Mouse (Mus musculus) cortical plate, adult 2 months (tissue): ENCODE results near the gene Elof1.

Source experiments
- CTCF ChIP-seq: fragments of 200-500 bp; IDR thresholded peaks from 2 replicates; pipeline ENCODE4 v1.5.1; 2011; ENCODE audit warnings: mild to moderate bottlenecking, control low read depth, low read length; ENCODE audit not compliant: insufficient read depth; ENCODE audit errors: extremely low read depth
- POLR2A ChIP-seq: fragments of 200-500 bp; IDR thresholded peaks from 2 replicates; pipeline ENCODE4 v1.6.1; 2011; ENCODE audit warnings: mild to moderate bottlenecking, low read length, control low read depth; ENCODE audit not compliant: insufficient read depth; ENCODE audit errors: extremely low read depth

- no peak for TF ChIP-seq POLR2A
- no peak for TF ChIP-seq CTCF
Measured at GRCm38 (mm10) chr9:22115635-22116034, 1.3 kb downstream of the Elof1 start.
